Mouse (Mus musculus) C2C12 (cell line): ENCODE measurements around the gene Stn1. TPM values are rescaled to one million over a fixed set of nuclear protein-coding genes. Genes with fewer than 3 reads are reported as not detected.

Experiments
- H3K27me3 ChIP-seq: one replicate; pipeline ENCODE4 v1.6.1; 2011; ENCODE audit not compliant: control insufficient read depth, insufficient read depth, insufficient read length
- H3K36me3 ChIP-seq: one replicate; pipeline ENCODE4 v1.6.1; 2011; ENCODE audit not compliant: control insufficient read depth, insufficient read depth
- H3K4me3 ChIP-seq: one replicate; pipeline ENCODE4 v1.5.1; 2011; ENCODE audit warnings: mild to moderate bottlenecking, control low read depth; ENCODE audit not compliant: poor library complexity, insufficient read depth, severe bottlenecking
- H3K79me2 ChIP-seq: one replicate; pipeline ENCODE4 v1.6.1; 2011; ENCODE audit not compliant: control insufficient read depth, insufficient read depth
- H3K79me3 ChIP-seq: one replicate; pipeline ENCODE4 v1.6.1; 2011; ENCODE audit warnings: low read depth, control low read depth
- H3ac ChIP-seq: one replicate; pipeline ENCODE3; 2011; ENCODE audit warnings: low read depth; ENCODE audit not compliant: control insufficient read depth, insufficient read length
- CEBPB ChIP-seq: IDR thresholded peaks from one replicate; pipeline ENCODE4 v1.6.1; 2011; ENCODE audit warnings: low read depth, mild to moderate bottlenecking, control low read depth, moderate library complexity
- CTCF ChIP-seq: IDR thresholded peaks from one replicate; pipeline ENCODE4 v1.5.1; 2011; ENCODE audit not compliant: control insufficient read depth, insufficient read depth, insufficient read length
- FOSL1 ChIP-seq: IDR thresholded peaks from one replicate; pipeline ENCODE4 v1.8.0; 2011; ENCODE audit warnings: mild to moderate bottlenecking, low read length; ENCODE audit not compliant: poor library complexity, insufficient read depth, severe bottlenecking
- MAX ChIP-seq: IDR thresholded peaks from one replicate; pipeline ENCODE4 v1.6.1; 2011; ENCODE audit warnings: mild to moderate bottlenecking, control low read depth
- MYOD1 ChIP-seq: IDR thresholded peaks from one replicate; pipeline ENCODE4 v1.6.1; 2011; ENCODE audit warnings: low read depth; ENCODE audit not compliant: control insufficient read depth, insufficient read length
- MYOG ChIP-seq: IDR thresholded peaks from one replicate; pipeline ENCODE4 v1.6.1; 2011; ENCODE audit not compliant: control insufficient read depth, insufficient read length; ENCODE audit errors: extremely low read depth
- USF1 ChIP-seq: IDR thresholded peaks from one replicate; pipeline ENCODE4 v1.6.1; 2011; ENCODE audit warnings: low read depth, mild to moderate bottlenecking, control low read depth, moderate library complexity
- polyA plus RNA-seq: library from polyadenylated mRNA; unstranded; fragments of >200 nt; fragmentation: generic; extraction: Trizol; gene quantifications from one replicate; pipeline ENCODE4 v1.2.1, GENCODE M21; 2012; ENCODE audit warnings: missing spikeins

The Stn1 gene
- polyA plus RNA-seq, 1 experiment: 50.7 TPM

DNA sequence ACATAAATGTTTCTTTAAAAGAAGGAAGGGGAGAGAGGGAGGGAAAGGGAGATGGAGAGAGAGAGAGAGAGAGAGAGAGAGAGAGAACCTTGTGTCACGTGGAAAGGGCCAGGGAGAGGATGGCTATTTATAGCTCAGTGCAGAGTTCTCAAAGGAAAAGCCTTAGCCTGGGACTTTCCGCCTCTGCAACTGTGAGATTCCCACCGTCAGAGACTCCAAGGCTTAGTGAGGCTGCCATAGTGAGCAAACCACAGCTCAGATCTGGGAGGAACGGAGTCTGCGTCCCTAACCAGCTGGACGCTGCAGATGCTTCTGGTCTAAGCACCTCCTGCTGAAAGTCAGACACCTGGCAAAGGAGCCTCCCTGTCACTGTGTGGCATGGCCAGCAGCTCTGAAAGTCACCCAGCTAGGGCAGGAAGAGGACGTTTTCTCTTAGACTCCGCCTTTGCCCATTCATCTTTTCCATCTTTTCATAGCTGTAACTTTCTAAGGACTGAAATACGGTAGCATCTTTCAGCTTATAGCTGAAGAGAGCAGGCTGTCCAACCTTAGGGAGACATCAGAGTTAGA is 51.2 kb downstream of the Stn1 start:
- Histone ChIP-seq H3ac (no peak overlapping the region), H3K36me3 (no peaks in the 10 kb centered on the region), H3K79me2 (no peaks in the 10 kb centered on the region), H3K27me3 (no peaks in the 10 kb centered on the region), H3K4me3 (no peak overlapping the region), H3K79me3 (no peaks in the 10 kb centered on the region)
- TF ChIP-seq MAX: no peak
- no peak for TF ChIP-seq CEBPB
- TF ChIP-seq CTCF: no peak

DNA sequence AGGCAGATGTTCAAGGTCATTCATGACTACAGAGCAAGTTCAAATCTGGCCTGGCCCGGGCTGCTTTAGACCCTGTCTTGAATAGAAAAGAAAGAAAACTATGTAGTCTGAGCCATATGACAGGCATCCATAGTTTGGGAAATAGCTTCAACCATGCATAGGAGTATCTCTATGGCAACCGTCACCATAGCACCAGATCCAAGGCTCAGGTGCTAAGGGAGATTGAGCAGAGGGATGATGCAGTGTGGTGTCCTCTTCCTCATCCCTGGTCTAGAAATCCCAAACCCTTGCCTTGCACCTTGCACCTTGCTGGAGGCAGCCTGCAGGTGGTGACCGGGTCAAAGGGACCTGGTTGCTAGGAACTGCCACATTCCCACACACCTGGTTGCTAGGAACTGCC is 53.2 kb downstream of the Stn1 start:
- no peaks in the 10 kb centered on the region for H3K27me3 ChIP-seq
- no peak overlapping the region for H3ac ChIP-seq
- H3K79me2 ChIP-seq: no peaks in the 10 kb centered on the region
- no peaks in the 10 kb centered on the region for H3K79me3 ChIP-seq
- TF ChIP-seq MYOD1: no peak
- TF ChIP-seq USF1: no peak
- no peak for TF ChIP-seq MYOG
- no peak for TF ChIP-seq CTCF
- H3K36me3 ChIP-seq: no peaks in the 10 kb centered on the region
- H3K4me3 ChIP-seq: no peak overlapping the region

DNA sequence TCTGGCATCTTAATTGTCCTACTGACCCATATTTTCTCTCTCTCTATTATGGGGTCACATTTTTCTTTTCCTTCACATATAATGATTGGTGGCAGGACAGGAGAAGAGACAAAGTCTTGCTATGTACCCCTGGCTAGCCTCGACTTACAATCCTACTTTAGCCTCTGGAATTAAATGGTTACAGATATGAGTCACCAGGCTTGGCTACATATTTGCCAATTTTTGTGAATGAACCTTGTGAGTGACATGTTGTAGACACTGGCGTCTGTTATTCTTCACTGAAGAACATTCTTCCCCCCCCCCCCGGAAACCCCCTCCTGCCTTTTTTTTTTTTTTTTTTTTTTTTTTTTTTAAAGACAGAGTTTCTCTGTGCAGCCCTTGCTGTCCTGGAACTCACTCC is 54.0 kb downstream of the Stn1 start:
- H3K4me3 ChIP-seq: no peak overlapping the region
- no peaks in the 10 kb centered on the region for H3K27me3 ChIP-seq
- no peak overlapping the region for H3ac ChIP-seq
- no peaks in the 10 kb centered on the region for H3K36me3 ChIP-seq
- no peaks in the 10 kb centered on the region for H3K79me3 ChIP-seq
- TF ChIP-seq MAX: no peak
- TF ChIP-seq CTCF: no peak
- TF ChIP-seq USF1: no peak
- no peak for TF ChIP-seq FOSL1
- no peak for TF ChIP-seq MYOD1
- no peak for TF ChIP-seq MYOG
- TF ChIP-seq CEBPB: no peak
- H3K79me2 ChIP-seq: no peaks in the 10 kb centered on the region

DNA sequence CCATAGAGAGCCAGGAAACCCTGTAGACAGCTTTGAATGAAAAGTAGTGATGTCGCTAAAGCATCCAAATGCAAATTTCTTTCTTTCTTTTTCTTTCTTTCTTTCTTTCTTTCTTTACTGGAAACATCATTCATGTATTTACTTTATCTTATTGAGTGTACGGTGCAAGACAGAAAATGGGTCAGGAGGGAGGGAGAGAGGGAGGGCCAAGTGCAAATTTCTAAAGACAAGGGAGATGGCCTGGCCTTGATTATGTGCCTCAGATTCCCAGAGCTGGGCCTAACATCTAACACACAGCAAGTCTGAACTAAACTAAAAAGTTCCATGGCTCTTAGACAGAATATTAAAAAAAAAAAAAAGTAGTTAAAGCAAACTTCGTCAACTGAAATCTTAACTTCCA is 63.9 kb downstream of the Stn1 start:
- Histone ChIP-seq H3ac (no peak overlapping the region), H3K79me3 (no peaks in the 10 kb centered on the region), H3K27me3 (no peaks in the 10 kb centered on the region), H3K4me3 (no peak overlapping the region), H3K79me2 (no peaks in the 10 kb centered on the region), H3K36me3 (no peaks in the 10 kb centered on the region)
- no peak for TF ChIP-seq USF1
- no peak for TF ChIP-seq FOSL1
- TF ChIP-seq CEBPB: no peak
- TF ChIP-seq CTCF: no peak
- no peak for TF ChIP-seq MYOG
- TF ChIP-seq MYOD1: no peak
- TF ChIP-seq MAX: no peak

DNA sequence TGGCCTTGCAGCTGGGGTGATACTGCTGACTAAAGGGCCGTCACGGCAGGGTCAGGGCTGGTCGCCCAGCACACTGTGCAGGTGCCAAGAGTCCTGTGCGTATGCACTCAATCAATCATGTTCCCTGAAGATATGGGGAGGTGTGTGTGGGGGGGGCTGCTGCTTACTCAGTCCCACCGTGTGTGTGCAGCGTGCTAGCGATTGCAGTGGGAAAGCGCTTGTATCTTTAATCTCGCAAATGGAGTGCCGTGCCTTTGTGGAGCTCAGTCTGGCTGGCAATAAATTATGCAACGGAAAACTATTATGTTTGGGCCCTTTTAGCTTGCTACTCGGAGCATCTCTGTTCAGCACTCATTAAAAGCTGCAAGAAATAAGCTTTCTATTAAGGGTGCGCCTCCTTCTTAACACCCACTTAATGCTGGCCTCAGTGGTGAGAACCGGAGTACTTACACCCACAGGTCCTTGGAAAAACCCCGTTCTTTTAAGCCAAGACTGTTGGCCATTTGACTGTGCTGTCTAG is 64.4 kb downstream of the Stn1 start:
- H3K4me3 ChIP-seq: no peak overlapping the region
- TF ChIP-seq USF1 (no peak), MYOG (no peak), MYOD1 (no peak), CEBPB (no peak), FOSL1 (no peak), CTCF (no peak), MAX (no peak)
- H3K36me3 ChIP-seq: no peaks in the 10 kb centered on the region
- no peaks in the 10 kb centered on the region for H3K79me2 ChIP-seq
- no peak overlapping the region for H3ac ChIP-seq
- H3K79me3 ChIP-seq: no peaks in the 10 kb centered on the region
- H3K27me3 ChIP-seq: no peaks in the 10 kb centered on the region

DNA sequence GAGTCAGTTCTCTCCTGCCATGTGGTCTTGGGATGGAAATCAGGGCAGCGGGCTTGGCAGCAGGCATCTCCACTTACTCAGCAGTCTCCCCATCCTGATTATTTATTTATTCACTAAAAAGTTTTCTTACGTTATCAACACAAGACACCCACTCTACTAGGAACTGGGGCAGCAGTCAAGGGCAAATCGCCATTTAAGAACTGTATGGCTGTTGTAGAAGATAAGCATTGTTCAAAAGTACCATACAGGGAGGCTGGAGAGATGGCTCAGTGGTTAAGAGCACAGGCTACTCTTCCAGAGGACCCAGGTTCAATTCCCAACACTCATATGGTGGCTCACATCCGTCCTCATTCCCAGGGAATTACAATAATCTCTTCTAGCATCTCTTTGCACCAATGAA is 65.5 kb downstream of the Stn1 start:
- TF ChIP-seq MAX (no peak), CTCF (no peak), USF1 (no peak), CEBPB (no peak), FOSL1 (no peak), MYOD1 (no peak), MYOG (no peak)
- Histone ChIP-seq H3K79me3 (no peaks in the 10 kb centered on the region), H3K27me3 (no peaks in the 10 kb centered on the region), H3ac (no peak overlapping the region), H3K79me2 (no peaks in the 10 kb centered on the region), H3K36me3 (no peaks in the 10 kb centered on the region), H3K4me3 (no peak overlapping the region)
